Mouse (Mus musculus) liver, embryonic 14.5 days (tissue): Measurements from ENCODE around the gene Ift20. TPM values are rescaled to one million over a fixed set of nuclear protein-coding genes. Genes with fewer than 3 reads are reported as not detected.
"Not testable (repeated sequence)": the region's sequence is repeated elsewhere in the genome, so short reads cannot be mapped to it uniquely, and the experiment has no call there.

Experiments
- ATAC-seq: fragments of 200-750 bp; cut with Nextera tagmentation; 2 replicates; pipeline ENCODE4 v1.8.0; 2017; ENCODE audit warnings: moderate number of reproducible peaks, mild to moderate bottlenecking, moderate library complexity; ENCODE audit not compliant: insufficient read depth
- DNase-seq, 3 experiments: peaks; one replicate each; pipeline ENCODE4 v3.0.0-alpha.2; 2012 to 2013; ENCODE audit warnings: low read depth in 3 of 3, low spot score in 3 of 3
- H3K27ac ChIP-seq: fragments of 300-500 bp; sonication (generic); 2 replicates; pipeline ENCODE4 v1.5.1; 2014; ENCODE audit warnings: moderate library complexity, mild to moderate bottlenecking, control low read depth, inconsistent platforms
- H3K27me3 ChIP-seq: fragments of 300-500 bp; sonication (generic); 2 replicates; pipeline ENCODE4 v1.6.1; 2014; ENCODE audit warnings: mild to moderate bottlenecking, low read length, moderate library complexity; ENCODE audit not compliant: control insufficient read depth, insufficient read depth
- H3K36me3 ChIP-seq: fragments of 300-500 bp; sonication (generic); replicated peaks from 2 replicates; pipeline ENCODE4 v1.6.1; 2014; ENCODE audit warnings: low read depth; ENCODE audit not compliant: control insufficient read depth, insufficient read depth
- H3K4me1 ChIP-seq, 2 experiments: fragments of 200-500 bp in 1 of 2; fragments of 300-500 bp in 1 of 2; sonication (generic) in 1 of 2; replicated peaks; 2 replicates each; pipeline ENCODE4 v1.6.1; 2012 to 2014; ENCODE audit warnings: antibody characterized with exemption in 1 of 2, inconsistent platforms in 1 of 2, low read length in 1 of 2; ENCODE audit not compliant: control insufficient read depth in 2 of 2, insufficient read depth in 2 of 2
- H3K4me2 ChIP-seq: fragments of 300-500 bp; sonication (generic); 2 replicates; pipeline ENCODE4 v1.6.1; 2014; ENCODE audit warnings: low read depth, mild to moderate bottlenecking, control low read depth, moderate library complexity
- H3K4me3 ChIP-seq, 2 experiments: fragments of 200-500 bp in 1 of 2; fragments of 300-500 bp in 1 of 2; sonication (generic) in 1 of 2; 2 replicates each; pipeline ENCODE4 v1.5.1; 2012 to 2014; ENCODE audit warnings: low read depth in 2 of 2, low read length in 2 of 2, mild to moderate bottlenecking in 2 of 2, control low read depth in 1 of 2, inconsistent platforms in 1 of 2, moderate library complexity in 1 of 2; ENCODE audit not compliant: insufficient read depth in 1 of 2
- H3K9ac ChIP-seq: fragments of 300-500 bp; sonication (generic); replicated peaks from 2 replicates; pipeline ENCODE4 v1.6.1; 2014; ENCODE audit warnings: mild to moderate bottlenecking, control low read depth, moderate library complexity
- H3K9me3 ChIP-seq: fragments of 300-500 bp; sonication (generic); 2 replicates; pipeline ENCODE4 v1.6.1; 2016; ENCODE audit warnings: low read length, mixed read lengths; ENCODE audit not compliant: control insufficient read depth
- CTCF ChIP-seq: IDR thresholded peaks from 2 replicates; pipeline ENCODE4 v1.5.1; 2016; ENCODE audit warnings: antibody characterized with exemption, low read depth, control low read depth
- EP300 ChIP-seq: IDR thresholded peaks from 2 replicates; pipeline ENCODE4 v1.6.1; 2016; ENCODE audit warnings: antibody characterized with exemption, low read depth
- WGBS: fragments of 180-500 bp; shearing (Covaris S2); extraction: QIAGEN DNeasy Blood & Tissue Kit; methylation state at CpG from one replicate; pipeline ENCODE4 v1.1.7; 2014; ENCODE audit not compliant: insufficient replicate concordance; 5-methylcytosine and 5-hydroxymethylcytosine counted together
- polyA plus RNA-seq, 2 experiments: library from polyadenylated mRNA; depleted of rRNA in 1 of 2; stranded (reverse) in 1 of 2; unstranded in 1 of 2; fragments of >200 nt; fragmentation: Nextera tagmentation in 1 of 2; extraction: Ambion mirVana in 1 of 2; gene quantifications; 2 replicates each; pipeline versions ENCODE4 v1.2.1 to v1.2.3; 2012 to 2014

Gene Ift20
- polyA plus RNA-seq, 2 experiments: 41.7 to 77.8 TPM

GRCm38 (mm10) chr11:78574975-78575374 is 38.8 kb downstream of the Ift20 start:
- WGBS: 65% methylated on average over 2 of the region's 2 CpGs
- H3K27ac ChIP-seq: no peak overlapping the region
- peak; percentile 31; the same call in 1 of the 2 replicates for ATAC-seq

DNA sequence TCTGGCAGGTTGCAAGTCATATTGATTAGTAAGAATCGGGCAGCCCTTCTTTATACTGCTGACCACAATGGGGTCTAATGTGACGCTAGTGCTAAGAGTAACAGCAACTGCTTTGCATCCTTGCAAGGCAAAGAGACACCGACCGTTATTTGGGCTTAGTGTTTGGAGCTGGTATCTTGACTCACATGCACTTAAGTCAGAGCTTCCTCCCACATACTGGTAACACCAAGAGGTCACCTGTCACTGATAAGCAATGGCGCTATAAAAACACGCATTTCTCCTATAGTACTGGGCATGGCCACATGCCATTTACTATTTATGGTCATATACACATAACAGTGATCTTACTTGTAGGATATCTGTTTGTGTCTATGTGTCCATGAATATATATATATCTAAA is 46.7 kb downstream of the Ift20 start:
- H3K9ac ChIP-seq: no peak overlapping the region

More at GRCm38 (mm10) chr11:78574975-78575374, 38.8 kb downstream of the Ift20 start:
- Histone ChIP-seq H3K36me3 (no peaks in the 10 kb centered on the region), H3K4me2 (no peak overlapping the region), H3K27me3 (no peaks in the 10 kb centered on the region), H3K9ac (no peak overlapping the region), H3K4me3 (no peak overlapping the region), H3K4me1 (peaks cover 0 to 5% of the 10 kb centered on the region in 2 experiments; a peak in 1 of 4 replicates), H3K9me3 (no peaks in the 10 kb centered on the region)
- no peak for DNase-seq
- TF ChIP-seq CTCF: no peak
- TF ChIP-seq EP300: no peak

GRCm38 (mm10) chr11:78586099-78586498 is 49.9 kb downstream of the Ift20 start:
- Histone ChIP-seq H3K4me1 (peaks cover 0 to 5% of the 10 kb centered on the region in 2 experiments; a peak in 2 of 4 replicates), H3K27me3 (no peaks in the 10 kb centered on the region), H3K9me3 (no peaks in the 10 kb centered on the region), H3K27ac (no peak overlapping the region), H3K9ac (no peak overlapping the region), H3K36me3 (no peaks in the 10 kb centered on the region; the same call in none of the 2 replicates), H3K4me2 (no peak overlapping the region), H3K4me3 (no peak overlapping the region)
- DNase-seq: no peak
- ATAC-seq: no peak
- TF ChIP-seq CTCF: no peak
- TF ChIP-seq EP300: no peak

More for the DNA sequence above, 46.7 kb downstream of the Ift20 start:
- Histone ChIP-seq H3K27me3 (no peaks in the 10 kb centered on the region), H3K4me3 (no peak overlapping the region), H3K4me2 (no peak overlapping the region), H3K4me1 (peaks cover 0 to 5% of the 10 kb centered on the region in 2 experiments; a peak in 2 of 4 replicates), H3K9me3 (no peaks in the 10 kb centered on the region), H3K27ac (no peak overlapping the region), H3K36me3 (no peaks in the 10 kb centered on the region; the same call in none of the 2 replicates)
- no peak for DNase-seq
- 26% methylated on average over 6 of the region's 6 CpGs for WGBS
- TF ChIP-seq EP300 (no peak), CTCF (no peak)
- ATAC-seq: no peak; the same call in 1 of the 2 replicates

DNA sequence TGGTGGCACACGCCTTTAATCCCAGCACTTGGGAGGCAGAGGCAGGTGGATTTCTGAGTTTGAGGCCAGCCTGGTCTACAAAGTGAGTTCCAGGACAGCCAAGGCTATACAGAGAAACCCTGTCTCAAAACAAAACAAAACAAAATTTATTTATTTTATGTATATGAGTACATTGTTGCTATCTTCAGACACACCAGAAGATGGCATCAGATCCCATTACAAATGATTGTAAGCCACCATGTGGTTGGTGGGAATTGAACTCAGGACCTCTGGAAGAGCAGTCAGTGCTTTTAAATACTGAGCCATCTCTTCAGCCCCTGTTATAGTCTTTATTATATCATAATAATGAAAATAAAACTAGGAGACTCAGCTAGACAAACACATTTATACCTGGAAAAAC is 51.5 kb downstream of the Ift20 start:
- not testable (repeated sequence) for ATAC-seq, H3K27ac ChIP-seq

More for the DNA sequence above, 51.5 kb downstream of the Ift20 start:
- H3K4me1 ChIP-seq, H3K4me3 ChIP-seq, H3K9ac ChIP-seq, H3K36me3 ChIP-seq, H3K4me2 ChIP-seq, DNase-seq, H3K9me3 ChIP-seq, H3K27me3 ChIP-seq: not testable (repeated sequence)
- WGBS: 74% methylated on average over 1 of the region's 1 CpGs

Other genes starting within 250 kb of the Ift20 start
- gene BC030499, start 245.5 kb upstream of the Ift20 start, polyA plus RNA-seq (2012; rRNA removed): 0.17 and 0.25 TPM in 2 replicates
- gene BC030499, start 245.5 kb upstream of the Ift20 start, polyA plus RNA-seq (2014; fragmentation: Nextera tagmentation; extraction: Ambion mirVana): 0.06 TPM in 1 of 2 replicates, not detected in the other
- gene Spag5, start 234.8 kb upstream of the Ift20 start, polyA plus RNA-seq (2012; rRNA removed): 27.8 and 39.7 TPM in 2 replicates
- gene Spag5, start 234.8 kb upstream of the Ift20 start, polyA plus RNA-seq (2014; fragmentation: Nextera tagmentation; extraction: Ambion mirVana): 27.6 and 31.5 TPM in 2 replicates
- gene Aldoc, start 213.4 kb upstream of the Ift20 start, polyA plus RNA-seq (2012; rRNA removed): 4.2 TPM in 2 replicates
- 6.0 and 6.6 TPM in 2 replicates for gene Aldoc, start 213.4 kb upstream of the Ift20 start, polyA plus RNA-seq (2014; fragmentation: Nextera tagmentation; extraction: Ambion mirVana)
- gene Pigs, start 207.9 kb upstream of the Ift20 start, polyA plus RNA-seq (2012; rRNA removed): 19.6 and 22.0 TPM in 2 replicates
- 23.5 and 26.1 TPM in 2 replicates for gene Pigs, start 207.9 kb upstream of the Ift20 start, polyA plus RNA-seq (2014; fragmentation: Nextera tagmentation; extraction: Ambion mirVana)
- 33.5 and 40.3 TPM in 2 replicates for gene Unc119, start 192.9 kb upstream of the Ift20 start, polyA plus RNA-seq (2012; rRNA removed)
- gene Unc119, start 192.9 kb upstream of the Ift20 start, polyA plus RNA-seq (2014; fragmentation: Nextera tagmentation; extraction: Ambion mirVana): 20.9 and 25.2 TPM in 2 replicates
- not detected in 2 replicates for gene Foxn1, start 149.8 kb upstream of the Ift20 start, polyA plus RNA-seq (2012; rRNA removed)
- gene Foxn1, start 149.8 kb upstream of the Ift20 start, polyA plus RNA-seq (2014; fragmentation: Nextera tagmentation; extraction: Ambion mirVana): not detected in 2 replicates
- gene Slc13a2, start 114.1 kb upstream of the Ift20 start, polyA plus RNA-seq (2012; rRNA removed): 0.02 TPM in 2 replicates
- gene Slc13a2, start 114.1 kb upstream of the Ift20 start, polyA plus RNA-seq (2014; fragmentation: Nextera tagmentation; extraction: Ambion mirVana): not detected in 2 replicates
- gene Slc46a1, start 70.7 kb upstream of the Ift20 start, polyA plus RNA-seq (2012; rRNA removed): 3.7 and 4.9 TPM in 2 replicates
- 5.0 and 5.8 TPM in 2 replicates for gene Slc46a1, start 70.7 kb upstream of the Ift20 start, polyA plus RNA-seq (2014; fragmentation: Nextera tagmentation; extraction: Ambion mirVana)
- 0.09 and 0.22 TPM in 2 replicates for gene Sarm1, start 38.6 kb upstream of the Ift20 start, polyA plus RNA-seq (2012; rRNA removed)
- 0.14 and 0.15 TPM in 2 replicates for gene Sarm1, start 38.6 kb upstream of the Ift20 start, polyA plus RNA-seq (2014; fragmentation: Nextera tagmentation; extraction: Ambion mirVana)
- gene Vtn, start 37.3 kb upstream of the Ift20 start, polyA plus RNA-seq (2012; rRNA removed): 350 and 403 TPM in 2 replicates
- 353 and 424 TPM in 2 replicates for gene Vtn, start 37.3 kb upstream of the Ift20 start, polyA plus RNA-seq (2014; fragmentation: Nextera tagmentation; extraction: Ambion mirVana)
- gene Sebox, start 32.9 kb upstream of the Ift20 start, polyA plus RNA-seq (2012; rRNA removed): 0.18 and 0.28 TPM in 2 replicates
- gene Sebox, start 32.9 kb upstream of the Ift20 start, polyA plus RNA-seq (2014; fragmentation: Nextera tagmentation; extraction: Ambion mirVana): 0.35 and 0.39 TPM in 2 replicates
- gene Tmem199, start 24.2 kb upstream of the Ift20 start, polyA plus RNA-seq (2012; rRNA removed): 10.6 and 14.5 TPM in 2 replicates
- gene Tmem199, start 24.2 kb upstream of the Ift20 start, polyA plus RNA-seq (2014; fragmentation: Nextera tagmentation; extraction: Ambion mirVana): 20.6 and 22.1 TPM in 2 replicates
- gene Poldip2, start 24.2 kb upstream of the Ift20 start, polyA plus RNA-seq (2012; rRNA removed): 24.1 and 28.2 TPM in 2 replicates
- 55.6 and 57.2 TPM in 2 replicates for gene Poldip2, start 24.2 kb upstream of the Ift20 start, polyA plus RNA-seq (2014; fragmentation: Nextera tagmentation; extraction: Ambion mirVana)
- 6.3 and 6.7 TPM in 2 replicates for gene Tnfaip1, start within 50 bp of the Ift20 start, polyA plus RNA-seq (2012; rRNA removed)
- gene Tnfaip1, start within 50 bp of the Ift20 start, polyA plus RNA-seq (2014; fragmentation: Nextera tagmentation; extraction: Ambion mirVana): 12.6 and 13.2 TPM in 2 replicates
- gene Tmem97, start 14.4 kb downstream of the Ift20 start, polyA plus RNA-seq (2012; rRNA removed): 34.2 and 42.3 TPM in 2 replicates
- 99.5 and 116 TPM in 2 replicates for gene Tmem97, start 14.4 kb downstream of the Ift20 start, polyA plus RNA-seq (2014; fragmentation: Nextera tagmentation; extraction: Ambion mirVana)
- 4.4 and 4.7 TPM in 2 replicates for gene Nlk, start 161.0 kb downstream of the Ift20 start, polyA plus RNA-seq (2012; rRNA removed)
- 3.2 and 5.3 TPM in 2 replicates for gene Nlk, start 161.0 kb downstream of the Ift20 start, polyA plus RNA-seq (2014; fragmentation: Nextera tagmentation; extraction: Ambion mirVana)
- gene Ccnq, start 215.4 kb downstream of the Ift20 start, polyA plus RNA-seq (2012; rRNA removed): 18.3 and 21.0 TPM in 2 replicates
- gene Ccnq, start 215.4 kb downstream of the Ift20 start, polyA plus RNA-seq (2014; fragmentation: Nextera tagmentation; extraction: Ambion mirVana): 19.8 and 20.0 TPM in 2 replicates